Mouse (Mus musculus) lung, adult 2 months (tissue): ENCODE data around the gene Hoxa11.

Experiments
- CTCF ChIP-seq: fragments of 200-500 bp; IDR thresholded peaks from 2 replicates; pipeline ENCODE4 v1.5.1; 2011; ENCODE audit warnings: mild to moderate bottlenecking, low read length, control low read depth; ENCODE audit not compliant: insufficient read depth
- POLR2A ChIP-seq: fragments of 200-500 bp; IDR thresholded peaks from 2 replicates; pipeline ENCODE4 v1.6.1; 2011; ENCODE audit warnings: low read depth, mild to moderate bottlenecking, control low read depth, low read length, borderline replicate concordance; ENCODE audit errors: extremely low read depth

DNA sequence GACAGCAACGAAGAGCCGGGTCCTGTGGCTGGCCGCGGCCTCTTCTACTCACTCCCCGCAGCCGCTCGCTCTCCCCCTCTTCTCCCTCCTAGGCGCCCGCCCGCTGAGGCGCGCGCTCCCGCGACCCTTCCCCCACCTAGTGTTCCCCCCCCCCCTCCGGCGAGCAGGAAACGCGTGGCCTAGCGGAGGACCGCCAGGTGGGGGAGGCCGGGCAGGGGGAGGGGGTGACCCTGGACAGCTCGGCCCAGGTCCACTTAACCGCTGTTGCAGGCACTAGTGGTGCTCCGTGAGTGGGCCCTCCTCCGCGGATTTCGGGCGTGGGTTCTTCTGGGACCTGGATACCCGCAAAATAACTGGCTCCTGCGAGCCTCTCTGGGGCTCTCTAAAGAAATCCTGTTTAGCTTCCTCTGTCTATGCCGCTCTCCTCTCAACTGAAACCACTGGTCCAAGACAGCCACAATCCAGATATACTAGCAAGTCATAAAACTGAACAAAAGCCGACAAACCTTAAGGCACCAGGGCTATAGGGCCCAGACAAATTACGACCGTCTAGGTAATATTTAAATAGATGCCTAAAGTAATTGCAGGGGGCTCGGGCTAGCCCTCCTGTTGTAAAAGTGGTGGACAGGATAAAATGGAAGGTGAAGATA lies 15.0 kb downstream of the Hoxa11 start, which contains the start of gene Hoxa9:
- TF ChIP-seq CTCF (no peak), POLR2A (no peak)
